Mouse (Mus musculus) lung, postnatal 0 days (tissue): ENCODE measurements around the gene B4galnt3.
A peak's percentile ranks its signal among the peaks of the same experiment; 100 is the strongest.

Source experiments
- CTCF ChIP-seq: IDR thresholded peaks from 2 replicates; pipeline ENCODE4 v1.5.1; 2016; ENCODE audit warnings: antibody characterized with exemption, mild to moderate bottlenecking
- EP300 ChIP-seq: IDR thresholded peaks from 2 replicates; pipeline ENCODE4 v1.6.1; 2016; ENCODE audit warnings: antibody characterized with exemption, mild to moderate bottlenecking, control low read depth

GRCm38 (mm10) chr6:120159133-120159901 lies 135.0 kb downstream of the B4galnt3 start:
- TF ChIP-seq EP300 (peak; percentile 45), CTCF (no peak)
